In genomic region chr16:94001366-94001765, GRCm38 (mm10) we compare ENCODE assay signal across 26 mouse cellular contexts. TPM values are rescaled to one million over a fixed set of nuclear protein-coding genes. Genes with fewer than 3 reads are reported as not detected.
"Had no signal": no experiment of that assay in that cellular context is flagged by ENCODE, and none has a peak within 500 bp of the region (broad histone marks: within the 10 kb centered on the region; RNA-seq: fewer than 3 reads in every experiment).

No protein-coding gene starts in this region.

- H3K27ac ChIP-seq: kidney, embryonic 15.5 days; limb, embryonic 10.5 days; limb, embryonic 13.5 days; liver, embryonic 12.5 days; liver, embryonic 15.5 days; macrophage; midbrain, embryonic 13.5 days; stomach, embryonic 15.5 days had no signal

- H3K4me1 ChIP-seq: liver, embryonic 12.5 days; liver, embryonic 15.5 days; stomach, embryonic 15.5 days had no signal

- H3K9me3 ChIP-seq: kidney, embryonic 15.5 days; limb, embryonic 10.5 days; limb, embryonic 13.5 days; liver, embryonic 12.5 days; liver, embryonic 15.5 days; midbrain, embryonic 13.5 days; stomach, embryonic 15.5 days had no signal

- ATAC-seq: liver, embryonic 12.5 days; midbrain, embryonic 13.5 days had no signal

- H3K4me3 ChIP-seq: kidney, embryonic 15.5 days; limb, embryonic 10.5 days; limb, embryonic 13.5 days; liver, embryonic 12.5 days; liver, embryonic 15.5 days; midbrain, embryonic 13.5 days; stomach, embryonic 15.5 days had no signal

- H3K9ac ChIP-seq: kidney, embryonic 15.5 days; limb, embryonic 13.5 days; liver, embryonic 12.5 days; liver, embryonic 15.5 days; midbrain, embryonic 13.5 days; stomach, embryonic 15.5 days had no signal

- DNase-seq: kidney, adult 8-10 months; kidney, postnatal 10 days; kidney, postnatal 36 days; layer of hippocampus, adult 9-11 months; liver; lung, adult 18-20 months; lung, postnatal 14 days; right cerebral cortex, adult 18-20 months; right cerebral cortex, postnatal 14 days; right cerebral cortex, postnatal 4 days; thymus, adult 2 months; thymus, postnatal 14 days; thymus, postnatal 4 days had no signal

- H3K4me2 ChIP-seq: kidney, embryonic 15.5 days; limb, embryonic 13.5 days; liver, embryonic 12.5 days; liver, embryonic 15.5 days; midbrain, embryonic 13.5 days; stomach, embryonic 15.5 days had no signal

- H3K36me3 ChIP-seq: kidney, embryonic 15.5 days; limb, embryonic 10.5 days; limb, embryonic 13.5 days; liver, embryonic 12.5 days; liver, embryonic 15.5 days; midbrain, embryonic 13.5 days; stomach, embryonic 15.5 days had no signal

- H3K27me3 ChIP-seq: limb, embryonic 13.5 days; liver, embryonic 15.5 days; midbrain, embryonic 13.5 days; stomach, embryonic 15.5 days had no signal

RNA-seq across cellular contexts. Expression of gene Cldn14, which starts 7.3 kb away (rescaled TPM):
- total RNA-seq: left cerebral cortex, adult 18-20 months; megakaryocyte, adult 5-6 weeks; midbrain, postnatal 0 days had no signal
- polyA plus RNA-seq: limb, embryonic 10.5 days; limb, embryonic 13.5 days; lung, embryonic 16.5 days; macrophage; midbrain, embryonic 13.5 days; neural tube, embryonic 14.5 days had no signal
